Mouse (Mus musculus) midbrain, postnatal 0 days (tissue): Measurements from ENCODE around the gene Psma7. TPM values are rescaled to one million over a fixed set of nuclear protein-coding genes. Genes with fewer than 3 reads are reported as not detected.
A peak's percentile ranks its signal among the peaks of the same experiment; 100 is the strongest.

Experiments used
- ATAC-seq: fragments of 200-750 bp; cut with Nextera tagmentation; 2 replicates; pipeline ENCODE4 v1.8.0; 2017; ENCODE audit warnings: moderate number of reproducible peaks, mild to moderate bottlenecking, moderate TSS enrichment, moderate library complexity; ENCODE audit not compliant: low FRiP score
- DNase-seq: peaks from one replicate; pipeline ENCODE4 v3.0.0-alpha.2; 2015; ENCODE audit warnings: low spot score
- H3K27ac ChIP-seq: fragments of 300-500 bp; sonication (generic); 2 replicates; pipeline ENCODE4 v1.5.1; 2014; ENCODE audit warnings: low read depth, mild to moderate bottlenecking, low read length, mixed read lengths
- H3K27me3 ChIP-seq: fragments of 300-500 bp; sonication (generic); 2 replicates; pipeline ENCODE4 v1.6.1; 2014; ENCODE audit warnings: low read length, control low read depth, mixed read lengths; ENCODE audit not compliant: insufficient read depth
- H3K36me3 ChIP-seq: fragments of 300-500 bp; sonication (generic); 2 replicates; pipeline ENCODE4 v1.6.1; 2014; ENCODE audit warnings: low read length, control low read depth, mixed read lengths; ENCODE audit not compliant: insufficient read depth
- H3K4me1 ChIP-seq: fragments of 300-500 bp; sonication (generic); 2 replicates; pipeline ENCODE4 v1.6.1; 2014; ENCODE audit warnings: mild to moderate bottlenecking, control low read depth, antibody characterized with exemption, low read length, mixed read lengths; ENCODE audit not compliant: insufficient read depth
- H3K4me2 ChIP-seq: fragments of 300-500 bp; sonication (generic); 2 replicates; pipeline ENCODE4 v1.6.1; 2014; ENCODE audit warnings: low read depth, mild to moderate bottlenecking, low read length, mixed read lengths; ENCODE audit not compliant: poor library complexity, severe bottlenecking
- H3K4me3 ChIP-seq: fragments of 300-500 bp; sonication (generic); 2 replicates; pipeline ENCODE4 v1.5.1; 2014; ENCODE audit warnings: low read depth, mild to moderate bottlenecking, low read length, moderate library complexity
- H3K9ac ChIP-seq: fragments of 300-500 bp; sonication (generic); replicated peaks from 2 replicates; pipeline ENCODE4 v1.6.1; 2014; ENCODE audit warnings: mild to moderate bottlenecking, low read length, moderate library complexity, mixed read lengths; ENCODE audit not compliant: poor library complexity, severe bottlenecking
- H3K9me3 ChIP-seq: fragments of 300-500 bp; sonication (generic); 2 replicates; pipeline ENCODE4 v1.6.1; 2016; ENCODE audit warnings: low read length, control low read depth
- CTCF ChIP-seq: IDR thresholded peaks from 2 replicates; pipeline ENCODE4 v1.5.1; 2016; ENCODE audit warnings: antibody characterized with exemption, mild to moderate bottlenecking
- WGBS: fragments of 180-500 bp; shearing (Covaris S2); extraction: QIAGEN DNeasy Blood & Tissue Kit; methylation state at CpG from one replicate; pipeline ENCODE4 v1.1.7; 2014; 5-methylcytosine and 5-hydroxymethylcytosine counted together
- polyA plus RNA-seq: library from polyadenylated mRNA; unstranded; fragments of >200 nt; fragmentation: Nextera tagmentation; extraction: Ambion mirVana; gene quantifications from 2 replicates; pipeline ENCODE4 v1.2.1, GENCODE M21; 2015
- total RNA-seq: library from RNA; depleted of rRNA; stranded (reverse); fragments of >200 nt; gene quantifications from 2 replicates; pipeline ENCODE4 v1.2.3, GENCODE M21; 2014

Psma7 gene
- total and polyA plus RNA-seq, 2 experiments from 2014 or later = 197 to 584 TPM

GRCm38 (mm10) chr2:180083063-180083462 is 40.8 kb upstream of the Psma7 start:
- no peak for DNase-seq
- WGBS = 89% methylated on average over 10 of the region's 10 CpGs
- Histone ChIP-seq H3K9me3 (no peaks in the 10 kb centered on the region), H3K4me3 (no peak overlapping the region), H3K4me2 (no peak overlapping the region), H3K27ac (no peak overlapping the region), H3K27me3 (no peaks in the 10 kb centered on the region), H3K9ac (no peak overlapping the region), H3K36me3 (peaks cover 29% of the 10 kb centered on the region), H3K4me1 (no peaks in the 10 kb centered on the region)
- TF ChIP-seq CTCF = no peak
- no peak for ATAC-seq

GRCm38 (mm10) chr2:180080680-180081079 is 38.4 kb upstream of the Psma7 start:
- 88% methylated on average over 8 of the region's 8 CpGs for WGBS
- Histone ChIP-seq H3K9ac (no peak overlapping the region), H3K4me3 (no peak overlapping the region), H3K9me3 (no peaks in the 10 kb centered on the region), H3K4me2 (no peak overlapping the region), H3K36me3 (peaks cover 32% of the 10 kb centered on the region), H3K27ac (no peak overlapping the region), H3K4me1 (no peaks in the 10 kb centered on the region), H3K27me3 (no peaks in the 10 kb centered on the region)
- TF ChIP-seq CTCF = no peak
- DNase-seq (no peak), ATAC-seq (no peak)

- Histone ChIP-seq H3K4me2 (no peak overlapping the region), H3K9ac (no peak overlapping the region), H3K27me3 (no peaks in the 10 kb centered on the region), H3K36me3 (peaks cover 17% of the 10 kb centered on the region; the same call in 1 of the 2 replicates), H3K27ac (no peak overlapping the region), H3K4me3 (no peak overlapping the region), H3K9me3 (no peaks in the 10 kb centered on the region), H3K4me1 (no peaks in the 10 kb centered on the region)
- WGBS = 72% methylated on average over 3 of the region's 3 CpGs
- TF ChIP-seq CTCF = no peak
- DNase-seq (no peak), ATAC-seq (no peak)
Measured at GRCm38 (mm10) chr2:180077622-180078021, 35.4 kb upstream of the Psma7 start.

- Histone ChIP-seq H3K4me1 (peaks cover 5% of the 10 kb centered on the region; the same call in 1 of the 2 replicates), H3K27me3 (no peaks in the 10 kb centered on the region), H3K36me3 (peaks cover 16% of the 10 kb centered on the region), H3K9ac (no peak overlapping the region), H3K27ac (no peak overlapping the region), H3K9me3 (no peaks in the 10 kb centered on the region), H3K4me3 (no peak overlapping the region), H3K4me2 (no peak overlapping the region)
- TF ChIP-seq CTCF = no peak
- 90% methylated on average over 6 of the region's 7 CpGs for WGBS
- no peak for ATAC-seq
- no peak for DNase-seq
Measured at GRCm38 (mm10) chr2:180072886-180073285, 30.7 kb upstream of the Psma7 start.

- no peak overlapping the region for H3K27ac ChIP-seq
- no peaks in the 10 kb centered on the region for H3K9me3 ChIP-seq
- ATAC-seq (no peak), DNase-seq (no peak)
- H3K36me3 ChIP-seq = peaks cover 20% of the 10 kb centered on the region
- no peak overlapping the region for H3K4me2 ChIP-seq
- H3K4me1 ChIP-seq = peaks cover 5% of the 10 kb centered on the region; the same call in 1 of the 2 replicates
- H3K27me3 ChIP-seq = no peaks in the 10 kb centered on the region
- TF ChIP-seq CTCF = no peak
- WGBS = 82% methylated on average over 2 of the region's 2 CpGs
- no peak overlapping the region for H3K4me3 ChIP-seq
- H3K9ac ChIP-seq = no peak overlapping the region
Measured at GRCm38 (mm10) chr2:180071671-180072070, 29.4 kb upstream of the Psma7 start.

GRCm38 (mm10) chr2:180070481-180071453 is 28.5 kb upstream of the Psma7 start, which contains the start of gene Mtg2:
Gene Mtg2, plus strand, starts transcription at chr2:180070588.
- Histone ChIP-seq H3K4me3 (peak within 1 kb of the TSS; percentile 52), H3K4me1 (peaks cover 5% of the 10 kb centered on the region; the same call in 1 of the 2 replicates), H3K36me3 (peaks cover 20% of the 10 kb centered on the region), H3K9ac (peak within 1 kb of the TSS; percentile 73), H3K27ac (peak within 1 kb of the TSS; percentile 95), H3K27me3 (no peaks in the 10 kb centered on the region), H3K4me2 (peak within 1 kb of the TSS; percentile 80), H3K9me3 (no peaks in the 10 kb centered on the region)
- ATAC-seq (peak; percentile 96), DNase-seq (peak; percentile 93)
- TF ChIP-seq CTCF = peak; percentile 13; the same call in 1 of the 2 replicates
- 4% methylated on average over 58 of the region's 58 CpGs for WGBS
